In the genomic region with DNA sequence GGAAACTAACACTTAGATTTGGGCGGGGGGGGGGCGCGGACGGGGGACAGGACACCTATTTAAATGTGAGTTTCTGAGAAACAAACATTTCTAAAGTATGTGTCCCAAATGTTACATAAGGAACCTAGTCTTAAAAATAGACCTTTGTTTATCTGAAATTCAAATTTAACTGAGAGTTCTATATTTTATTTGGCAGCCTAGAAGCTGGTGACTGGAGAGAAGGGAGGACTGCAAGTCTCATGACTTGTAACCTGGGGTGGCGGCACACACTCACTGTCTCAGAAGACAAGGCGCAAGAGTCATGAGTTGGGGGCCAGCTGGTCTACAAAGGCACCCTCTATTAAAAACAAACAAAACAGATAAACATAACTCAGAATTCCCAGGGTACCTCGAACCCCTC, we compare ENCODE assay signal across 12 mouse cellular contexts.
"Had no signal": no experiment of that assay in that cellular context is flagged by ENCODE, and none has a peak within 500 bp of the region (broad histone marks: within the 10 kb centered on the region; RNA-seq: fewer than 3 reads in every experiment).

No protein-coding gene starts in this region.

- H3K27ac ChIP-seq: kidney, embryonic 15.5 days; limb, embryonic 15.5 days; lung, embryonic 15.5 days; neural tube, embryonic 12.5 days; stomach, postnatal 0 days had no signal

- H3K9ac ChIP-seq: limb, embryonic 15.5 days; neural tube, embryonic 12.5 days had no signal

- DNase-seq: kidney, adult 2 months; kidney, postnatal 25 days; retina, postnatal 1 day; right cerebral cortex, postnatal 4 days; spleen, adult 18-20 months; thymus, adult 18-20 months; thymus, postnatal 14 days had no signal

- H3K27me3 ChIP-seq: kidney, embryonic 15.5 days; limb, embryonic 15.5 days; lung, embryonic 15.5 days; neural tube, embryonic 12.5 days had no signal

- H3K9me3 ChIP-seq: kidney, embryonic 15.5 days; limb, embryonic 15.5 days; lung, embryonic 15.5 days; neural tube, embryonic 12.5 days had no signal

- H3K36me3 ChIP-seq: kidney, embryonic 15.5 days; limb, embryonic 15.5 days; lung, embryonic 15.5 days; neural tube, embryonic 12.5 days had no signal

- H3K4me3 ChIP-seq: neural tube, embryonic 12.5 days had no signal
